In the genomic region with DNA sequence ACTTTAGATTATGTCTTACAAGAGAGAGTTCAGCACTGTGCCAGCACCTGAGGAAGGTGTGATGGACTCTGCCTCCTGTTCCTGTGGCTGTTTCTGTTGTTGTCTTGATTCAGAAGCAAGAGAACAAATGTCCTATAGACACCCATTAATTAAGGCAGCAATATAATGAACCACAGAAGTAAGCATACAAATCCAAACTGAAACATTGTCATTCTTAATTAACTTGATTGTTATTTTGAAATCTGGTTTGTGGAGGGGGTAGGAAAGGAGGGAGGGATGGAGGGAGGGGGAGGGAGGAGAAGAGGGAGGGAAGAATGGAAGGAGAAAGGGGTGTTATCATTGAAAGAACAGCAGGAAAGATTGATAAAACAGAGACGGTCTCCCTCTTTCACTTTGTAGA, we compare ENCODE assay signal across 12 mouse cellular contexts. TPM values are rescaled to one million over a fixed set of nuclear protein-coding genes. Genes with fewer than 3 reads are reported as not detected.
"Had no signal": no experiment of that assay in that cellular context is flagged by ENCODE, and none has a peak within 500 bp of the region (broad histone marks: within the 10 kb centered on the region; RNA-seq: fewer than 3 reads in every experiment).

No protein-coding gene starts in this region.

- DNase-seq: right cerebral cortex, adult 18-20 months; right cerebral cortex, postnatal 14 days; right cerebral cortex, postnatal 25 days; right cerebral cortex, postnatal 4 days; spleen, adult 18-20 months; thymus, adult 18-20 months; thymus, adult 2 months; thymus, postnatal 14 days; thymus, postnatal 25 days; thymus, postnatal 36 days; thymus, postnatal 4 days had no signal

RNA-seq across cellular contexts. Expression of gene Fam19a1, which starts 1.3 kb away (rescaled TPM):
- total RNA-seq: neutrophil, adult 5-6 weeks had no signal

RNA-seq across cellular contexts. Expression of gene 1700123L14Rik, which starts 54.4 kb away (rescaled TPM):
- total RNA-seq: neutrophil, adult 5-6 weeks had no signal
